Mouse (Mus musculus): Measurements from ENCODE around the gene Slc38a2.

GRCm38 (mm10) chr15:96700766-96701165 is 1.2 kb upstream of the Slc38a2 start:
- no peak for TF ChIP-seq POLR2A (IDR thresholded peaks at IDR 0.05; ENCODE audit: insufficient read depth, low read depth, low read length)
- no peak for TF ChIP-seq CTCF (IDR thresholded peaks at IDR 0.05)
- no peak for TF ChIP-seq EP300 (IDR thresholded peaks at IDR 0.05; ENCODE audit: insufficient read depth, low read depth, low read length)
